Mouse (Mus musculus) macrophage (primary cell): ENCODE results near the gene Kcp. TPM values are rescaled to one million over a fixed set of nuclear protein-coding genes. Genes with fewer than 3 reads are reported as not detected.
A peak's percentile ranks its signal among the peaks of the same experiment; 100 is the strongest.

Experiments
- H3K27ac ChIP-seq: fragments of 350-480 bp; formaldehyde crosslinking; 2 replicates; pipeline ENCODE4 v1.9.0; 2021
- H3K36me3 ChIP-seq: fragments of 350-480 bp; formaldehyde crosslinking; 2 replicates; pipeline ENCODE4 v1.9.0; 2021; ENCODE audit errors: inconsistent target
- H3K4me3 ChIP-seq: fragments of 350-480 bp; formaldehyde crosslinking; 2 replicates; pipeline ENCODE4 v1.9.0; 2021; ENCODE audit errors: inconsistent target
- H3K79me2 ChIP-seq: fragments of 350-480 bp; formaldehyde crosslinking; 2 replicates; pipeline ENCODE4 v1.9.0; 2021; ENCODE audit errors: inconsistent target
- WGBS: methylation state at CpG from one replicate; pipeline ENCODE4 v1.1.7; 2026; ENCODE audit warnings: inconsistent platforms; ENCODE audit not compliant: missing documents; 5-methylcytosine and 5-hydroxymethylcytosine counted together
- polyA plus RNA-seq: library from polyadenylated mRNA; stranded (reverse); fragments of 250-400 nt; gene quantifications from 3 replicates; pipeline ENCODE4 v1.2.4, GENCODE M21; 2018; ENCODE audit warnings: inconsistent platforms

Gene Kcp
- polyA plus RNA-seq, 1 experiment from 2014 or later: not detected

GRCm38 (mm10) chr6:29528561-29529443 is 21.1 kb upstream of the Kcp start:
- 3% methylated on average over 12 of the region's 13 CpGs for WGBS

DNA sequence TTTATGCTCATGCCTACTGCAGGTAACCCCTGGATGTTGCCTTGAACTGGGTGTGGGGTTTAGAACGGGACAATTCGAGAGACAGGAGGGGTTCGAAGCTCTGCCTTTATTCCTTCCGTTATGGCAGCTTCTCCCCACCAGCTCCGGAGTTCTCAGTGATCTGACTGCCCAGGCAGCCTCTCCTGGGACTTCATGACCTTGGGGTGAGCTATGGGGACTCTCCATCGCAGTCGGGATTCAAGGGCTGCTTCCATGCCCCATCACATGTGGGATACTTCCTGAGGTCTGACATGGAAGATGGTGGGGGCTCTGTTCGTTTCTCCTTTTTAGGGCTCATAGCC is 20.4 kb upstream of the Kcp start:
- Histone ChIP-seq H3K27ac (peak overlapping the region; percentile 98), H3K36me3 (peaks cover 15% of the 10 kb centered on the region; the same call in 1 of the 2 replicates), H3K4me3 (peak overlapping the region; percentile 94), H3K79me2 (peaks cover 63% of the 10 kb centered on the region)
- WGBS: 7% methylated on average over 8 of the region's 8 CpGs

More at GRCm38 (mm10) chr6:29528561-29529443, 21.1 kb upstream of the Kcp start:
- Histone ChIP-seq H3K27ac (peak overlapping the region; percentile 98), H3K36me3 (peaks cover 18% of the 10 kb centered on the region), H3K4me3 (peak overlapping the region; percentile 94), H3K79me2 (peaks cover 69% of the 10 kb centered on the region)

- Histone ChIP-seq H3K36me3 (peaks cover 15% of the 10 kb centered on the region; the same call in 1 of the 2 replicates), H3K79me2 (peaks cover 57% of the 10 kb centered on the region), H3K4me3 (peak overlapping the region; percentile 94), H3K27ac (peak overlapping the region; percentile 98)
- WGBS: 3% methylated on average over 30 of the region's 34 CpGs
Measured at GRCm38 (mm10) chr6:29527361-29528164, 19.8 kb upstream of the Kcp start.

DNA sequence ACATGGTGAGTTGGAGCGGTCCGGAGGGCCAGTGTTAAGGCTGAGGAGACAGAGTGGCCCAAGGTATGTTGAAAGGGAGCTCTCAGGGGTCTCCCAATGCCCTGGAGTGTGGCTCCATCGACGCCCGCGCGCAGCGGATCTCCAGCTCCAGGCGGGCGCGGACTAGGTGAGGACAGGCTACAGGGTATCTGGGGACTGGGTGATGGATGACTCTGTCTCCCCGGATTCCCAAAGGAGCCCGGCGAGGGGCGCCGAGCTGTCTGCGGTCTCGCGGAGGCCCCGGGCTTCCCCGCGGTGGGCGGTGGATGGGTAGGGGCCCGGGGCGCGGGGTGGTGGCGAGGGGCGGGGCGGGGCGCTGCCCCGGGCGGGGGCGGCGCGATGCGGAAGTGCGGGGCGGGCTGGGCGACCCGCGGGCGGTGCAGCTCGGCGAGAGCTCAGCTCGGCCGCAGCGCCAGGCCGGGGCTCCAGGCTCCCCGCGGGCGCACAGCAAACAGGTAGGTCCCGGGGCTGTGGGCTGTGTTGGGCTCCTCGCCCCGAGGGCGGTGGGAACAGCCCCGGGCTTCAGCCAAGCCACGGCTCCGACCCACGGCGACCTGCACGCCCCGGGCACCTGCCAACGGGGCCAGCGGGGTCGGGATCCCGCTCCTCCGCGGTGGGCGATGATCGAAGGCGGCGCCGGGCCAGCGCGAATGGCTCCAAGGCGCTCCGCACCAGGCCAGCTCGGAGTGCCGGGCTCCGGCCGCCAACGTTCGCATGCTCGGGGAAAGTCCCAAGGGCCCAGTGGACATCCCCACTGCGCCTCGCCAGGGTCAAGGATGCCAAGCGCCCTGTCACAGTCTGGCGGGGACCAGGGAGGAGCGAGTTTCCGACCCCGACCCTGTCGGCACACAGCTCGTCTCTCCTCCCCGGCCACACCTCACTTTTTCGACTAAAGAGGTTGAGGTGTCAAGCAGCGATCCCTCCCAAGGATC is 18.8 kb upstream of the Kcp start, which contains the start of gene Irf5:
Irf5 (plus strand) TSS at position 345 of the 971 bp plus-strand sequence.
- WGBS: 1% methylated on average over 81 of the region's 96 CpGs

DNA sequence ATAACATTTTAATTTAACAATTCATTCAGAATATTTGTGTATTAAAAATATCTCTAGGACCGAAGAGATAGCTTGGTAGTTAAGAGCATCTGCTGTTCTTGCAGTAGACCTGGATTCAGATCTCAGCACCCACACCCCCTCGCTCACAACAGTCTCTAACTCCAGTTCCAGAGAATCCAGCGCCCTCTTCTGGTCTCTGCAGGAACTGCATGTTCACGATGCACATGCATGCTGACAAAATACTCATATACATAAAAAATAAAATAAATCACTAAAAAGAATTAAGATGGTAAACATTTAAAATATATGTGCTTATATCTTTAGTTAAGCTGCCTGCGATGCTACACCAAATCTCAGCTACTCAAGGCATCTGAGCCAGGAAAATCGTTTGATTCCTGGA is 17.5 kb upstream of the Kcp start:
- no peak overlapping the region for H3K4me3 ChIP-seq
- H3K36me3 ChIP-seq: no peaks in the 10 kb centered on the region
- 92% methylated on average over 6 of the region's 6 CpGs for WGBS
- peaks cover 34% of the 10 kb centered on the region for H3K79me2 ChIP-seq
- peak overlapping the region; percentile 93 for H3K27ac ChIP-seq

More for the DNA sequence above, 18.8 kb upstream of the Kcp start, which contains the start of gene Irf5:
- Histone ChIP-seq H3K4me3 (peak within 1 kb of the TSS; percentile 94), H3K36me3 (peaks cover 10% of the 10 kb centered on the region; the same call in 1 of the 2 replicates), H3K27ac (peak within 1 kb of the TSS; percentile 98), H3K79me2 (peaks cover 47% of the 10 kb centered on the region)

DNA sequence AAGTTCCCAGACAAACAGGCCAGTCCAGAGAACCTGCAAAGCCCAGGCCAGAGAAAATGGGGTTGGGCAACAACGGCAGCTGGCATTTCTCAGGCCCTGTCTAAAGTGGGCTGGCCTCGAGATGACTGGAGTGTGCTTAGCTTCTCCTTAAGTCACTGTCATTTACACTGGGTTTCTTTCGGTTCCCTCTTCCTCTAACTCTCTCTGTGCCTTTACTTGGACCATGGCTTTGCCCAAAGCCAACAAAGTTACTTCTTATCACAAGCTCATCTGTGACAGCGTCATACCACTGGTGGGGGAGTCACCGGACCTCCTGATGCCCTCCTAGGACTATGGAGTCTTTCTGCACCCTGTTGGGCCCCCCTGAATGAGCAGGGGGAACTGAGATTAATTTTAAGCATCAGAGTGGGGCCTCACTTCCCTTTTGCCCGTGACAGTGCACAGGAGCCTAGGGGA is 16.3 kb upstream of the Kcp start:
- Histone ChIP-seq H3K36me3 (no peaks in the 10 kb centered on the region), H3K79me2 (peaks cover 25% of the 10 kb centered on the region), H3K4me3 (no peak overlapping the region), H3K27ac (peak overlapping the region; percentile 93)
- 2% methylated on average over 6 of the region's 6 CpGs for WGBS

GRCm38 (mm10) chr6:29523301-29524033 is 15.7 kb upstream of the Kcp start:
- H3K4me3 ChIP-seq: no peak overlapping the region; the same call in 1 of the 2 replicates
- peaks cover 21% of the 10 kb centered on the region for H3K79me2 ChIP-seq
- peak overlapping the region; percentile 93 for H3K27ac ChIP-seq
- WGBS: 22% methylated on average over 11 of the region's 12 CpGs
- H3K36me3 ChIP-seq: no peaks in the 10 kb centered on the region

GRCm38 (mm10) chr6:29522626-29523300 is 15.0 kb upstream of the Kcp start:
- Histone ChIP-seq H3K79me2 (peaks cover 14% of the 10 kb centered on the region), H3K27ac (peak overlapping the region; percentile 93), H3K4me3 (no peak overlapping the region; the same call in 1 of the 2 replicates), H3K36me3 (no peaks in the 10 kb centered on the region)
- WGBS: 61% methylated on average over 6 of the region's 6 CpGs

- Histone ChIP-seq H3K27ac (no peak overlapping the region), H3K36me3 (no peaks in the 10 kb centered on the region), H3K4me3 (no peak overlapping the region), H3K79me2 (no peaks in the 10 kb centered on the region)
- WGBS: 12% methylated on average over 5 of the region's 5 CpGs
Measured at GRCm38 (mm10) chr6:29517139-29517538, 9.4 kb upstream of the Kcp start.

DNA sequence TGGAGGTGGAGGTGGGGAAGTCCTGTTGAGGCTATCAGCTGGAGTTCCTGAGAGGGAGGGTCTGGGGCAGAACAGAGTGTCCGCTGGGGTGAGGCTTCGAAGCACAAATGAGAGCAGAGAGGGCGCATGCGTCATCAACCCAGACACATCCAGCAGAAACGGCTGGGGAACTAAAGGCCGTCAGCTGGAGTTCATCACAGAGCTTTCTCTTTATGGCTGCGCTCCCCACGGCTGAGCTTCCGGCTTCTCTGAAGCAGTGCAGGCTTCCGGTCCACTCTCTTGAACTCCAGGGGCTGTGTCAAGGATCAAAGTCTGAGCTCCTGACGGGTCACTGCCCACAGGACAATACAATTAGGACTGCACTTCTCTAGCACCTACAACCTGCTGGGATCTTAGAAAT is 5.5 kb upstream of the Kcp start:
- Histone ChIP-seq H3K27ac (peak overlapping the region; percentile 32; the same call in 1 of the 2 replicates), H3K36me3 (no peaks in the 10 kb centered on the region), H3K4me3 (no peak overlapping the region), H3K79me2 (no peaks in the 10 kb centered on the region)
- WGBS: 3% methylated on average over 11 of the region's 11 CpGs

DNA sequence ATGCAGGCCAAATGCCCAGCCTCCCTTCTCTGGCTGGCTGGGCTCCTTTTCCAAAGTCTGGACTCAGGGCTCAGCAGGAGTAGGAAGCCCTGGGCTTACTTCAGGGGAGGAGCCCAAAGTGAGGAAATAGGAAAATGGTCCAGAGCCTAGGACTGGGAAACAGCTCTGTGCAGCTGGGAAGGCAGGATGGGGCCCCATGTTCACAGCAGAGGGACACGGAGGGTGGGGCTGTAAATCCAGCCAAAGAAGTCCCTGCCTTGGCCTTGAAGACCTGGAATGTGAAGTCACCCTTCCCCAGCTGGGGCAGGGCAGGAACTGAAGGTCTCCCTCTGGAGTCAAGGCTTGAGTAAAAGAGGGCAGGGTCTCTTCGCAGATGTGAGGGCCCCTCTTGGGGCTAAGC is 1.3 kb upstream of the Kcp start:
- no peak overlapping the region for H3K4me3 ChIP-seq
- H3K36me3 ChIP-seq: no peaks in the 10 kb centered on the region
- no peaks in the 10 kb centered on the region for H3K79me2 ChIP-seq
- WGBS: 91% methylated on average over 2 of the region's 2 CpGs
- H3K27ac ChIP-seq: no peak overlapping the region

DNA sequence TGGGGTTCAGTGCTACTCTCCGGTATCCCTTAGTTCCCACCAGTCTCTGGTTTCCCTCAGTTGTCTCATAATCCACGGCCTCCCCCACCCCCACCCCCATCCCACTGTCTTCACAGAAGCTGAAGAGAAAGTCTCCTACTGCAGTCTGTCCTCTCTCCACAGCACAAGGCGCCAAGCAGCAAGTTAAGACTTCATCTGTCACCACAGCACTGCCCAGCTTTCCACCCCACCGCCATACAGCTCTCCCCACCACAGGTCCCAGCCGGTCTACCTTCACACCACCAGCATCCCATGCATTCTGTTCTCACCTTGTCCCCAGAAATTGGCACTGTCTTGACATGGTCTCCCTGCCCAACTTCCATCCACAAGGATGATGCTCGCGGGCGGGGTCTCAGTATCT is 918 bp downstream of the Kcp start:
- WGBS: 46% methylated on average over 8 of the region's 8 CpGs
- H3K79me2 ChIP-seq: no peaks in the 10 kb centered on the region
- no peak overlapping the region for H3K4me3 ChIP-seq
- H3K36me3 ChIP-seq: no peaks in the 10 kb centered on the region
- no peak overlapping the region for H3K27ac ChIP-seq

DNA sequence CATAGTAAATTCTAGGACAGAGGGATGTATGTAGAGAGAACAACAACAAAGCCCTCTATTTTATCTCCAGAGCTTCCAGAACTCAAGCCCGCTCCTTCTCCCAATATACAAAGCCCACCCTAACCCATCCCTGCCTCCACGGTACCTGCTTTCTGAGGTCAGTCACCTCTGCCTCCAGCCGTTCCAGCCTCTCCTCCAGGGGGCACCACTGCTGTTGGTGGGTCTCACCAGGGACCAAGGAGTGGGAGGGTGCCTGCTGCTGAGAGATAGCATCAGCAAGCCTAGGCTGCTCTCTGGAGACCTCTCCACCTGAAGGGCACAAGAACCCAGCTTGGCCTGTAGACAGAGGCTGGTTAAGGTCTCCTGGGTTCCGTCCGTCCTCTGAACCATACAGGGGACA is 2.3 kb downstream of the Kcp start:
- no peak overlapping the region for H3K27ac ChIP-seq
- H3K79me2 ChIP-seq: no peaks in the 10 kb centered on the region
- WGBS: 80% methylated on average over 5 of the region's 5 CpGs
- no peak overlapping the region for H3K4me3 ChIP-seq
- no peaks in the 10 kb centered on the region for H3K36me3 ChIP-seq
